Mouse (Mus musculus): Measurements from ENCODE around the gene Ly6g6e.

The Ly6g6e gene

DNA sequence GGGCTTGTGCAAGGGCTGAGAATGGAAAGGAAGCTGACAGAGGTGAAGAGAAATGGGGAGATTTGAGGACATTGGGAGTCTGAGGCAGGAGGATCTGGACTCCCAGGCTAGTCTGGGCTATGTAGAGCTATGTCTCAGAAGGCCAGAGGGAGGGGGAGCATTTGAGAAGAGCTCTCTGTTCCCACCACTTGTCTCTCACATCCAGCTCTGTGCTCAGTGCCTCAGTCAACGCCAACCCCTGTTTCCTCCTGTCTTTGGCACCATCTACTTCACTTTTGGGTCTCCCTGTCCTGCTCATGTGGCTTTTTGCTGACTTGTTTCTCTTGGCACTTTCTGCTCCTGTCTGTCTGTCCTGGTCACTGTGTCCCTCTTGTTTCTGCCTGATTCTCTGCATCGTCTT is 583 bp downstream of the Ly6g6e start:
- DNase-seq, result no peak

DNA sequence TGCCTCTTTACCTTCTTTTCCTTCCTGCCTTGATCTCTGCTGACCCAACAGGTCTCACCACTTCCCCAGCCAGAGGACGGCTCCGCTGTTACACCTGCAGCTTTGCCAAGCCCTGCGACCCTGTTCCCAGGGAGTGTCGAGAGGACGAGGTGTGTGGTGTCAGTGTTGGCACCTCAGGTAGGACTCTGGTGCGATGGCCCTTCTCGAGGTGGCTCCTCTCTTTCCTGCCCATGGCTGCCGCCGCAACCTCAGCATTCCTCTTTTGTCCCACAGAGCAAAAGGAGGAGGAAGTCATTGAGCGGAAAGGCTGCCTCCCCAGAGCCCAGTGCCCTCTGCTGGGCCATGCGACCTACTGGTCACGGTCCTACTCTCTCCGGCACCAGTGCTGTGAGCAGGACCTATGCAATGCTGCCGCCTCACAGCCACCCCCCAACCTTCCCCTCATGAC is 1.1 kb downstream of the Ly6g6e start, which contains the start of gene Ly6g6d:
TSS of gene Ly6g6d (minus strand) at position 280 of the 448 bp plus-strand sequence.
- DNase-seq, result peak; percentile 82

DNA sequence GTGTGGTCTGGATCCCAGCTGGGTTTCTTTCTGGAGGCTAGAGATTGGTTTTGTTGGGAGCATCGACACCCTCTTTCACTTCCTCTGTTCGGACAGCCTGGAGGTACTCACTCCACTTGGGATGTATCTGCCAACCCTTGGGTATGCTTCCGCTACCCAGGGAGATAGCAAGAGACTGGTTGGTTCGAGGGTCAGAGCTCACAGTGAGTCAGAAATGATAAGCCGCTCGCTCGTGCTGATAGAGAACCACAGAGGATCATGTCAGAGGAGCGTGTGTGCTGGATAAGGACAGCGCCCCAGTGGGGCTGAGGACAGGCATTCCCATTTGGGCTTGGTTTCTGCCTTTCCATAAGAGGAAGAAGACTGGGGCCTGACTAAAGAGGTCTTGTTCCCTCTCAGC is 3.1 kb downstream of the Ly6g6e start:
- DNase-seq, result no peak

DNA sequence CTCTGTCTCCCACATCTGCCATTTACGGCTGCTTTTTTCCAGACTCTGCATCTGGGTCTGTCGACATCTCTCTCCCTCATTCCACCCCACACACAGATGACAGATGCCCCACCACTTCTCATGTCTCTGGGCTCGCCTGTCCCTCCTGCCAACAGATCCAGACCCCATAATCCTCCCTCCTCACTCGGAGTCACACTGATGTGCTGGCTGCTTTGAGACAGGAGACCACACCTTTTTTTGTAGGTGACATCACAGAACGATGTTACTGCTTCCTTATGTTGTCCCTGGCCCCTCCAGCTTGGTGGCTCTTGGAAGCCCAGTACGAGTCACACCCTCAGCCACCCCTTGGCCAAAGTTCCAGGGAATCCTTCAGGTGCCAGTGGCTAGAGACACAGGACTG is 3.5 kb downstream of the Ly6g6e start:
- DNase-seq, result no peak

DNA sequence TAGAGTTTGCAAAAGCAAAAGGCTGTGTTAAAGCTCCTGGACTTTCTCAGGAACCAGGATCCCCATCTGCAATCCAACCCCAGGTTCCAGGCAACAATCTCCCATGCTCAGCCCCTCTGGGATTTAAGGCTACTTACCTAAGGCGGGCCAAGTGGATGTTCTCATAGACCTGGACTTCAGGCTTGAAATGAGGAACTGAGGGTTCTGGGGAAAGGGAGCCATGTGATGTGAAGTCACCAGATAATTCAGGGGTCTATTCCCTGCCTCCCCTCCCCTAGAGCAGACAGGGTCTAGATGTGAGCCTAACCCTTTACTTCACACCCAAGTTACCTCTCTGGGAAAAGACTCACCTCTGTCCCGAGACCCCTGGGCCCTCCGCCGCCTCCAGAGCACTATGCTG is 4.0 kb downstream of the Ly6g6e start:
- DNase-seq, result no peak

DNA sequence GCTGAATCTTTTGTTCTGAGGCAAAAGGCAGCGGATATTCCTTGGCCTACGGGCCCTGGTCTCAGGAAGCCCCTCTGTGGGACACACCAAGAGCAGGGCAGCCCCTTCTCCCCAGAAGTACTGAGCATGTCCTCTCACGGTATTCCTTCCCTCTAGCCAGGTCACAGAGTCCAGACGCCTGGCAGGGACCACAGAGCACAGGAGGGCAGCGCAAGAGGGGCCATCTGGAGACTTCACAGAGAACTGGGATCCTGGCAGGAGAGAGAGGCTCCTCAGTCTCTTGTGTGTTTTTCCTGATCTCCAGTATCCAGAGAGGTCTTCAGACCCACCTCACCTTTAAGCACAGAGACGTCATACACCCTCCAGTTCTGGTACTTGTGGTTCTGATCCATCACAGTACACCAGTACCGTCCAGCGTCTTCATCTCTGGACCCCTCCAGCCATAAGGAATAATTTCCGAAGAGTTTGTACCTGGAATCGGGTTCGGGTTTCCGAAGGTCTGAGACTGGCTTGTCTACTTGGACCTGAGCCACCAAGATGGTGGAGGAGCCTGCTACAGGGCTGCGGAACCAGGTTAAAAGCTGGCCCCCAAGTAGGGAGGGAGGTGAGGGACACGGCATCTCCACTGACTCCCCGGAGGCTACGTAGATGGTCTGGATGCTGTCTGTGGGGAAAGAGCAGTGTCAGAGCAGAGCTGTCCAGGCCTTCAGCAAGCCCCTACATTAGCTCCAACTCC is 6.3 kb downstream of the Ly6g6e start:
- DNase-seq, result no peak

DNA sequence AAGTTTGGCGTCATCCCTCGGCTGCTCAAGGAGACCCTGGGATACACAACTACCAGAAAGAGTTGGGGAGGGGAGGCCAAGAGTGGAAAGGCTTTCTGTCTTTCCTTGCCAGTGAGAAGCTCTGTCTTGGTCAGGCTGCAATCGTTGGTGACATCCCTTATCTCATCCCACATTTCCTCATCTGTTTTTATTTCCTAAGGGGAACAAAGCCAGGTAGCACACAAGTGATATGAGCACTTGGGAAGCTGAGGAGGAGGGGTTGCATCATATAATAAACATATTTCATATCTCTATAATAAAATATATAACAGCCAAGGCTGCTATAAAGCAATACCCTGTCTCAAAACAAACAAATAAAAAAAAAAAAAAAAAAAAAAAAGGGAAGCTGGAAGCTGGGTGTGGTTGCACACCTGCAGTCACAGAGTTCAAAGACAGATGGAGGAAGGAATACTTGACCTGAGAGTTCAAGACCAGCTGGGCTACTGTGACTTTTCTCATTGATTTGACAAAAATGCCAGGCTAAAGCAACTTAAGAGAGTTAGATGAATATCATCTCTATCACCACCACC is 7.3 kb downstream of the Ly6g6e start:
- no peak for DNase-seq

DNA sequence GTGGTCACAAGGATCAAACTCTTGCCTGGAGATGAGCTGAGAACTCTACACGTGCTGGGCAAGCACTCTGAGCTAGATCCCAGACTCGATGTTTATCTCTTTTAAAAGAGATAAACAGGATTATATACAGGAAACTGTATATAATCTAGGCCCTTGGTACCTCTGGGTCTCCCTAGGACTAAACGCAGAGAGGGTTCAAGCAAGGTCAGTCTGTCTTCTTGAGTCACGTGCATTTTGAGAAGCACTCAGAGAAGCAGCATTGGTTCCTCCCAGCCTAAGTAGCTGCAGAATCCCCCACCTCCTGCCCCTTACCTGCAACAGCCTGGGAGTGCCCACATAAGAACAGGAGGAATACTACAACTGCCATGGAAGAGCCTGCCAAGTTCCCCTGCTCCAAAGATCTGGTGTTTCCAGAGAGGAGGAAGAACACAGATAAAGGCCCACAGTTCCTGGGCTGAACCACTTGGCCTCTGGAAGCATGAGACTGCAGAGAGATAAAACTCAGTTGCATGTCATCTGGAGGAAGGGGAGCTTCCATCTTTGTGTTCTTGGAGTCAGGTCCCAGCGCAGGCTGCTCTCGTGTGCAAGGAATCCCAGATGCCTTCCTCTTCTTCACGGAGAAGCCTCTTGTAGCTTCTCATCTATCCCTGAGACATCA is 8.6 kb downstream of the Ly6g6e start, which contains the start of gene Ly6g6f:
TSS of gene Ly6g6f (minus strand) at position 403 of the 658 bp plus-strand sequence.
- no peak for DNase-seq

DNA sequence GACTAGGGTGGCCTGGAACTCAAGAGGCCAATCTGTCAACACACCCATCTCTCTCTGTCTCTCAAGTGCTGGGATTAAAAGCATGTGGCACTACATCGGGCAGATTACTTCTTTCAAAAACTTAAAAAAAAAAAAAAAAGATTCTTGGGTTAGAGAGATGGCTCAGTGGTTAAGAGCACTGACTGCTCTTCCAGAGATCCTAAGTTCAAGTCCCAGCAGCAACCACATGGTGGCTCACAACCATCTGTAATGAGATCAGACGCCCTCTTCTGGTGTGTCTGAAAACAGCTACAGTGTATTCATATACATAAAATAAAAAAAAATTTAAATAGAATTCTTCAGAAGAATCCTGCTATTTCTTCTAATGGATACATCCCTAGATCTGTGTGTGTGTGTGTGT is 11.4 kb downstream of the Ly6g6e start:
- no peak for DNase-seq

DNA sequence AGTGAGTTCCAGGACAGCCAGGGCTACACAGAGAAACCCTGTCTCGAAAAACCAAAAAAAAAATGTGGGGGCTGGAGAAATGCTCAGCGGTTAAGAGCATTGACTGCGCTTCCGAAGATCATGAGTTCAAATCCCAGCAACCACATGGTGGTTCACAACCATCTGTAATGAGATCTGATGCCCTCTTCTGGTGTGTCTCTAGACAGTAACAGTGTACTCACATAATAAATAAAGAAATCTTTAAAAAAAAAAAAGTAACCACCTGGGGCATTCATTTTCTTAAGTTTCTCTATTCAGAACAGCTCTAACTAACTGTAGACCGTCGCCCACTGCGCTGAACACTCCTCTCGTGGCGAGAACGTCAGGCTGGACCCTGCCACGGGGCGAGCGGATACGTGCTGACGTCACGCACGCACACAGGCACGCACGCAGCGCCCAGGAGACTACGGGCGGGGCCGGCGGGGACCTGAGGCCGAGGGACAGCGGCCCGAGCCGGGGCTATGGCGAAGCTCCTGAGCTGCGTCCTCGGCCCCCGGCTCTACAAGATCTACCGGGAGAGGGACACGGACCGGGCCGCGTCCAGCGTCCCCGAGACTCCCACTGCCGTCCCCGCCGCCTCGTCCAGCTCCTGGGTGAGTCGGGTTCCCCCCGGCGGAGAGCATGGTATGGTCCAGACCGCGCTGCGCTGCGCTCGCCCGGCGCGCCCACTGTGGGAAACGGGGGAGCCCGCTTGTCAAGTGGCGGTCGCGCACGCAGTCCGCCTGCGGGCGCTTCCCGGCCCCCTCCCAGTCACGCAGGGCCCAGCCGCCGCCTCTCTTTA is 12.3 kb downstream of the Ly6g6e start, which contains the start of gene Abhd16a:
TSS of gene Abhd16a (plus strand) at position 439 of the 820 bp plus-strand sequence.
- DNase-seq, result peak; percentile 96 to 97

DNA sequence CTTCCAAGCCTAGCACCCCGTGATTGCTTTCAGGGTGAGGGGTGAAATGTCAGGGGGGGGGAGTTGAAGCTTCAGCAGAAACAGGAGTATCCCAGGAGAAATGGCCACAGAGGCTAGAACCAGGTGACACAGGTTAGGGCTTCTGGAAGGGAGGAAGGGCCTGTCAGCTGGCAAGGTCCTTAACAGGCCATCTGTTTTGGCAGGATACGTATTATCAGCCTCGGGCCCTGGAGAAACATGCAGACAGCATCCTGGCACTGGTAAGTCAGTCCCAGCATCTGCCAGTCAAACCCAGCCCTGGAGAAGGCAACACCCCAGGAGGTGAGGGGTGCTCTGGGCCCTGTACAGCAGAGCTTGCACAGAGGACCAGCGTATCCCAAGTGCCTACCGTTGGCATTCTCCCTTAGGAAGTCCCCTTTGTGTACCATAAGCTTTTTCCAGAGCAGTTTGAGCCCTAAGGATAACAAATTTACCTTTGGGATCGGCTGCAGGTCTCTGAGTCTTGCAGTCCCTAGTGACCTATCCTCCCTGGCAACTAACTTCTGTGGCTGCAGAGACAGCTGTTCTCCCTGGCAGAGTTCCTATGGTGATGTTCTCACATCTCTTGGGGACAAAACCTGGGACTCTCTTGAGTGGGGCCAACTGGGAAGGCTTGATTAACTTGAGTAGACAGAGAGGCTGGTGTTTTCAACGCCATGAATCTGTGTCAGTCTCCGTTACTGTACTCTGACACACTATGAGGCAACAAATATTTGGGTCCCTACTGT is 13.6 kb downstream of the Ly6g6e start:
- DNase-seq, result no peak

DNA sequence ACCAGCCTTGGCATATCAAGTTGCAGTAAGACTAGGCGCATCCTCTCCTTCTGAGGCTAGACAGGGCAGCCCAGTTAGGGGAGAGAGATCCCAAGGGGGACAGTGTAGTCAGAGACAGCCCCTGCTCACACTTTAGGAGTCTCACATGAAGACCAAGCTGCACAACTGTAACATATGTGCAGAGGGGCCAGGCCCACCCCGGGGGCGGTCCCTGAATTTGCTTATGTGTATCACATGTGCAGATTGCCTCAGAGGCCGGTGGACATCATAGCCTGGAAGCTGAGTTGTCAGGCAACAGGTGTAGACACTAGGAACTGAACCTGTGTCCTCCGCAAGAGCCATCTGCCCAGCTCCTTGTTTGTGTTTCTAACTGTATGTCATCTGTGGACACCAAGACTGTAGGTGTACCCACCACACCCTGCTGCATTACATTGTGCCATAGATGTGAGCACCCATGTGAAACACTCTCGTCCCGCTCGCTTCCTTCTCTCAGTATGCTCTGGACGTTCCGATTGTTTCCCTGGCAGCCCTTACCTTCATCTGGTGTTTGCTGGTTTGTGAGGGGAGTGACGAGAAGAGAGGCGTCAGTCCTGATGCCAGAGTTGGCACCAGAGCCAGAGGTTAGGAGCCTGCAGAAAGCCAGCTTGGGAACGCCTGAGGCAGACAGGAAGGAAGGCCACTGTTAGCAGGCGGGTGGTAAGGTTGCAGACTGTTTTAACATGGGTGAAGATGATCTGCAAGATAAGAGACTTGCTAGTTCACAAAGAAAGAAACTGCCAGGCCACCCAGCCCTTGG is 15.9 kb downstream of the Ly6g6e start:
- DNase-seq, result peak in 1 of 2 experiments; percentile 55

DNA sequence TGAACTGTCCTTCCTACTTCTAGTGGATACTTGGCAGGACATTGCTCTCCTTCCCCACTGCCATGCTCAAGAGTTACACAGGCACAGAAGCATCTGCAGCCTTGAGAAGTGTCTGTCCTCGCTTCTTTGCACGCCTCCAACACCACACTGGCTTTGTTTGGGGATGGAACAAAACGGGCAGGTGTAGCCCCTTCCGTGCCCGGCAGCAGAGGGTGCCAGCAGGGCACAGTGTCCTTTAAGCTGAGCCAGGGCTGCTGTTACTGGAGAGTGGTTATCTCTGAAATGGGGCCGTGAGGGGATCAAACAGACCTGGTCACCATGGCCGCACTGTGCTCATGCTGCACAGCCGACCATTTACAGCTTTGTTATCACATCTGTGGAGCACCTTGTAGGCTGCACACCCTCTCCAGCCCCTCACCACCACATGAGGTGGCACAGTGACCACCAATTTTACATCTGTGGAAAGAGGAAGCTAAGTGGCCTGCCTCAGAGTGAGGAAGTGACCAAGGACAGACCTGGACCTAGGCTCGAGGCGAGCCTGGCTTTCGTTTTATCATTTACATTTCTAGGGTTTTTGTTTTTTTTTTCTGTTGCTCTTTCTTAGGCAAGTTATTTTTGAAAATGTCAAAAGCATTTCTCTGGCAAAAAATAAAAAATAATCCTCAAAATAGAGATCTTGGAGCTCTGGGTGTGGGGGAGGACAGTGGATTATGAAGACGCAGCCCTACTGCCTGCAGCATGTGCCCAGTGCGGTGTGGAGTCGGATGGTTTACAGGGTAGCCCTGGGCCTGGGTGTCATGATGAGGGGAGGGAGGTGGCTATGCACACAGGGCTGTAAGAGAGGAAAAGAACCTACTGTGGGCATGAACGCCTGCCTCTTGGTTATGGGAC is 18.0 kb downstream of the Ly6g6e start:
- DNase-seq, result no peak

DNA sequence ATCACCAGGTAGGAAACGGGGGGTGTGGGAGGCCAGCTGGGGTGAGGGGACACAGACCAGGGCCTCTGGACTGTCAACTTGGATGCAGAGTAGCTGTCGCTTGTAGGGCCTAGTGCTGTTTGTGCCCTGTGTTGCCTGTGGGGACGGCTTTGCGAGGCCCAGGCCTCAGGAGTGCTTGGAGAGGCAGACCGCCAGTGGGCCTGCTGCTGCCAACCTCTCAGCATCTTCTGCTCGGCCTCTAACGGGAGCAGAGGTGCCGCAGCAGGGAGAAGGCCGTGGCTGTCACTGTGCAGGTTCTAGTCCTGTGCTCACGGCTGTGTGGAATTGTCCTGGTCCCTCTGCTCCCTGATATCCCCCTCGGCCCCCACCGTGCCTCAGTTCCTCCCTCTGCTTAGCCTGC is 19.9 kb downstream of the Ly6g6e start:
- DNase-seq, result no peak

DNA sequence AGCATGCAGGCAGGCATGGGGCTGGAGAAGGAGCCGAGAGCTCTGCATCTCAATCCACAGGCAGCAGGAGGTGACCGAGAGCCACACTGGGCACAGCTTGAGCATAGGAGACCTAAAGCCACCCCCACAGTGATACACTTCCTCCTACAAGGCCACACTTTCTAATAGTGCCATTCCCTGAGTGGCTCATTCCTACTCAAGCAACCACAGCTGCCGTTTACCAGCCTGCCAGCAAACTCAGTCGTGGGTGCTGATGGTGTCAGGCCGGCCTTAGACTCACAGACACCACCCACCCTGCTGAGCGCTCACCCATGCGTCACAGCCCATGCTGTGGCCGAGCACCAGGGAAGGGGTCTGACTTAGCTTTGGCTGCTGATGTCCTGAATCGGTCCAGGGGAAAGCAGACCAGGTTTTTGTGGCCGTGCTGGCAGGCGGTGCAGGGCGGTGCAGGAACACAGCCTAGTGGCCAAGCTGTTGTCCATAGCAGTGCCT is 20.5 kb downstream of the Ly6g6e start:
- peak; percentile 20 to 39 for DNase-seq

DNA sequence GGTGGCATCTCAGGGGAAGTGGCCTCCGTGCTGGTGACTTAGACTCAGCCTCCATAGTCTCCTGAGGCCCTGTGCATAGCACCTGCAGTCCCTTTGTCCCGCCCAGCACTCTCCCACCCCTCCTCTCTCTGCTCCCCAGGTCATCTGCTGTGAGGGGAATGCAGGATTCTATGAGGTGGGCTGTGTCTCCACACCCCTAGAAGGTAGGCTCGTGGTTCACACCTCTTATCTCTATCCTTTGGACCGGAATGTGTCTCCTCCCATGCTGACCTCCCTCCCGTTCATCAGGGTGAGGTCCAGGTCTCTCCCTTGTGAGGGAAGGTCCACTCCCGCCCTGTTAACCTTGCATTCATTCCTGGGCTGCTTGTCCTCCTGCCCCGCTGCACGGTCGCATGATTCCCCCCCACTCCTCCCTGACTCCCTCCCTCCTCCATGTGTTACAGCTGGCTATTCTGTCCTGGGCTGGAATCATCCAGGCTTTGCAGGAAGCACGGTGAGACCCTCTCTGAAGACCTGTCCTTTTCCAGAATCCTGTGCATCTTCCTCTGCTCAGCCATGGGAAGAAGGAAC is 23.6 kb downstream of the Ly6g6e start:
- DNase-seq, result no peak

DNA sequence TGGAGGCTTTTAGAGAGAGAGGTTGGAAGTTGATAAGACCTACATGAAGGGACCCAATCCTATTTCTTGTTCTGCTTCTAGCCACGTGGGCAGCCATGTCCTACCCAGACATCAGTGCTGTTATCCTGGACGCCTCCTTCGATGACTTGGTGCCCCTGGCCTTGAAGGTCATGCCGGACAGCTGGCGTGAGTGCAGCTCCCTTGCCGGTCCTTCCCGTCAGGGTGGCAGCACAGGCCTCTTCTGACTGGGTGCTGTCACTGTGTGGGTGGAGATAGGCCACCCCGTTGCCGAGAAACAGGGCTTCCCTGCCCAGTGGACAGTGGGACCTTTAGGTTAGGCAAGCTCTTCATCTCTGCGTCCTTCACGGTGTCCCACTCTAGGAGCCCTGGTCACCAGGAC is 24.5 kb downstream of the Ly6g6e start:
- DNase-seq, result no peak

DNA sequence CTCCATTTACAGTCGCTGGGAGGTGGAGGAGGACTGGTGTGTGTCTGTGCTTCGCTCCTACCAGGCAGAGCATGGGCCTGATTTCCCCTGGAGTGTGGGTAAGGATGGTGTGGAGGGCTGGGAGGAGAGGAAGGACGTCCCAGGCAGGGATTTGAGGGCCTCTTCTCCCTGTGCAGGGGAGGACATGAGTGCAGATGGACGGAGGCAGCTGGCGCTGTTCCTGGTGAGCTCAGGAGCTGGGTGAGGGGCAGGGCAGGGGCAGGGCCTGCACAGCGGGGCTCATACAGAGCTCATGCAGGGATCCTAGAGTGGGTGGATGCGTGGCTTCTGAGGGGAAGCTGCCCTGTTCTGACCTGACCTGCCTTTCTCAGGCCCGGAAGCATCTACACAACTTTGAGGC is 25.6 kb downstream of the Ly6g6e start:
- DNase-seq, result no peak

DNA sequence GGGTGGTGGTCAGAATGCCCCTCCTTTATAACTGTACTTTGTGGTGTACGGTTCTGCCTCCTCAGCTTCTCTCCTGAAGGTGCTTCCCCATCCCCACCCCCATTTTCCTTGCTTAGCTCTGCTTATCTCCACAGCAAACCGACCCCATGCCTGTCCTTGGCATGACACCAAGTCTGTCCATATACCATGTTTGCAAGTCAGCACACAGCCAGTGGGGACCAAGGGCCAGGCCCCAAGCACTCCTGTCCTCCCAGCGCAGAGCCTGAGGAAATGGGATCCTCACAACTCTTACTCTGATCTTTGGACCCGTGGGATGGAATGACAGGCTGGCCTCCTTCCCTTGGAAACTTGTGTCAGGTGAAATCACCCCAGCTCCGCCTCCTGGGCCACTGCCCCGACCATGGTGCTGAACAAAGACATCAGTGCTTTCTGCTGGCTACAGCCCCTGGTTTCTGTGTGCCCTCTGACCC is 26.6 kb downstream of the Ly6g6e start:
- no peak for DNase-seq

DNA sequence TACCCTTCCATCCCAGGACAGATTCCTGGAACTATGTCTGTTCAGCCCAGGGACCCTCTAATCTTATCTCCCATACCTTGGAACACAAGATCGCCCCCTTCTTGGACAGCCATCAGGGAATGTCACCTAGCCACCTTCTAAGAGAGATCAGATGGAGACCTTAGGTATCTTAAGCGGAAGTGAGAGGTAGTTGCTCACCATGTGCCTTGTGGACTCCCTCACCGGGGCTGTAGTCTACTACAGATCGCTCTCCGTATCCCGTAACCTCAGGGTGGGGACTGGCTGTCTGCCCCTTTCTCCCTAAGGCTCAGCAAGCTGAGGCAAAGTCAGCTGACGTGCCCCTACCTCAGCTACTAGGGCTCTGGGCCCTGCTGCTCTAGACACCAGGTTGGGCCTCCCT is 27.4 kb downstream of the Ly6g6e start:
- DNase-seq, result no peak

Data from lung, postnatal 4 days (tissue).